Mouse (Mus musculus) embryonic fibroblast, embryonic 13.5 days (primary cell): ENCODE results near the gene Exoc7.

Experiments
- CTCF ChIP-seq: IDR thresholded peaks from 2 replicates; pipeline ENCODE4 v1.5.1; 2011; ENCODE audit warnings: mild to moderate bottlenecking, control low read depth, low read length, moderate library complexity, borderline replicate concordance; ENCODE audit not compliant: insufficient read depth
- POLR2A ChIP-seq: IDR thresholded peaks from 2 replicates; pipeline ENCODE4 v1.6.1; 2011; ENCODE audit warnings: low read depth, mild to moderate bottlenecking, control low read depth, low read length, moderate library complexity

GRCm38 (mm10) chr11:116239797-116240196 is 67.2 kb downstream of the Exoc7 start:
- TF ChIP-seq CTCF, result no peak
- TF ChIP-seq POLR2A, result no peak
